Mouse (Mus musculus): ENCODE measurements around the gene Pogz. TPM values are rescaled to one million over a fixed set of nuclear protein-coding genes. Genes with fewer than 3 reads are reported as not detected.

Gene Pogz
- polyA plus RNA-seq, 1 experiment from 2014 or later: 11.8 TPM

- Histone ChIP-seq H3K27me3 (ENCODE audit: insufficient read depth, poor library complexity, severe bottlenecking) (no peaks in the 10 kb centered on the region), H3K4me1 (peaks cover 17% of the 10 kb centered on the region), H3K27ac (peak overlapping the region; percentile 99), H3K36me3 (no peaks in the 10 kb centered on the region), H3K9me3 (no peaks in the 10 kb centered on the region), H3K4me3 (peak overlapping the region; percentile 82)
- WGBS: 6% methylated on average over 62 of the region's 62 CpGs
- DNase-seq (ENCODE audit: low spot score): peak; percentile 84
These were observed 661 bp downstream of the Pogz start for GRCm38 (mm10) chr3:94837959-94838496.

GRCm38 (mm10) chr3:94838631-94839030 lies 1.3 kb downstream of the Pogz start:
- no peak for DNase-seq (ENCODE audit: low spot score)
- Histone ChIP-seq H3K4me3 (peak overlapping the region; percentile 82), H3K36me3 (no peaks in the 10 kb centered on the region), H3K9me3 (no peaks in the 10 kb centered on the region), H3K4me1 (peaks cover 17% of the 10 kb centered on the region), H3K27me3 (ENCODE audit: insufficient read depth, poor library complexity, severe bottlenecking) (no peaks in the 10 kb centered on the region), H3K27ac (peak overlapping the region; percentile 99)
- WGBS: 27% methylated on average over 9 of the region's 9 CpGs

DNA sequence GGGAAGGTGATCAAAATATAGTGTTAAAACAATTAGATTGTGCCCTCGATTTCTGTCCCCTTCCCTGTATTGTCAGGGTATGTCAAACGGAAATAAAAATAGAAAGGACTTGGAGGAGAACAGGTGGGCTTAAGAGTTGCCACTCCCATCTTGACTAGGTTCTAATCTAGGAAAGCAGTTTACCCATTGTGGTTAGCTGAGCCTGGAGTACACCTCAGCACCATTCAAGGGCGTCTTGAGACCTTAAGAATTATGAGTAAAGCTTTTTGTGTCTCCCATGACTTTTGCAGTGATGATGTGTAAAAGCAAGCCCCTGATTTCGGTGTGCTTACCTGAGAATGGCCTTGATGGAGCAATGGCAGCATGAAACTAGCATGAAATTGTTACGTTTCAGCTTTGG lies 1.7 kb downstream of the Pogz start:
- Histone ChIP-seq H3K9me3 (no peaks in the 10 kb centered on the region), H3K36me3 (no peaks in the 10 kb centered on the region), H3K4me3 (peak overlapping the region; percentile 82; the same call in 1 of the 2 replicates), H3K27me3 (ENCODE audit: insufficient read depth, poor library complexity, severe bottlenecking) (no peaks in the 10 kb centered on the region), H3K4me1 (peaks cover 17% of the 10 kb centered on the region), H3K27ac (no peak overlapping the region)
- no peak for DNase-seq (ENCODE audit: low spot score)
- WGBS: 73% methylated on average over 5 of the region's 5 CpGs

- H3K9me3 ChIP-seq: no peaks in the 10 kb centered on the region
- H3K27me3 ChIP-seq (ENCODE audit: insufficient read depth, poor library complexity, severe bottlenecking): no peaks in the 10 kb centered on the region
- H3K4me1 ChIP-seq: peaks cover 15% of the 10 kb centered on the region; the same call in 1 of the 2 replicates
- no peaks in the 10 kb centered on the region for H3K36me3 ChIP-seq
- WGBS: 86% methylated on average over 2 of the region's 2 CpGs
- no peak overlapping the region for H3K27ac ChIP-seq
- no peak for DNase-seq (ENCODE audit: low spot score)
- no peak overlapping the region for H3K4me3 ChIP-seq
These were observed 10.0 kb downstream of the Pogz start for GRCm38 (mm10) chr3:94847382-94847781.

GRCm38 (mm10) chr3:94849338-94849737 lies 12.0 kb downstream of the Pogz start:
- no peaks in the 10 kb centered on the region for H3K27me3 ChIP-seq (ENCODE audit: insufficient read depth, poor library complexity, severe bottlenecking)
- H3K4me3 ChIP-seq: no peak overlapping the region
- no peak for DNase-seq (ENCODE audit: low spot score)
- WGBS: 18% methylated on average over 1 of the region's 1 CpGs
- peaks cover 6% of the 10 kb centered on the region for H3K36me3 ChIP-seq
- no peaks in the 10 kb centered on the region for H3K9me3 ChIP-seq
- H3K27ac ChIP-seq: no peak overlapping the region
- peaks cover 19% of the 10 kb centered on the region; the same call in 1 of the 2 replicates for H3K4me1 ChIP-seq

DNA sequence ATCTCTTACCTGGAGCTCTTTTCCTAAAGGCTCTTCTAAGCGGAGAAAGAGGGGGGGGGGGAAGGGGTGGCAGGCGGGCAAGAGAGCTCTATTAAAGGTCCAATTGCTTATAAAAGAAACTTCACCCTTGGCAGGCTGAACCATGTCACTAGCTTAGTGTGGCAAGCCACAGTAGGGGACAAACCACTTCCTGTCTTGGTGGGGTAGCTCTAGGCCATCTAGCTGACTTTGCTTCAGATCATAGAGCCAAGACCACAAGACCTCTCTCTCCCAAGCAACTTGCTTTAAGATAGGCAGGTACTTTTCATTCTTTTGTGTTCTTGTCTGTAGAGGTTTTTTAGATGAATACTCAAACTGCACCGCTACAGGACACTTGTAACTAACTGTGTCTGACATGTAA lies 14.4 kb downstream of the Pogz start:
- Histone ChIP-seq H3K27ac (no peak overlapping the region), H3K4me1 (peaks cover 11% of the 10 kb centered on the region; the same call in 1 of the 2 replicates), H3K36me3 (peaks cover 30% of the 10 kb centered on the region), H3K9me3 (no peaks in the 10 kb centered on the region), H3K27me3 (ENCODE audit: insufficient read depth, poor library complexity, severe bottlenecking) (no peaks in the 10 kb centered on the region), H3K4me3 (no peak overlapping the region)
- 59% methylated on average over 3 of the region's 3 CpGs for WGBS
- no peak for DNase-seq (ENCODE audit: low spot score)

- Histone ChIP-seq H3K27me3 (ENCODE audit: insufficient read depth, poor library complexity, severe bottlenecking) (no peaks in the 10 kb centered on the region), H3K27ac (no peak overlapping the region), H3K36me3 (peaks cover 35% of the 10 kb centered on the region), H3K9me3 (no peaks in the 10 kb centered on the region), H3K4me3 (no peak overlapping the region), H3K4me1 (peaks cover 11% of the 10 kb centered on the region; the same call in 1 of the 2 replicates)
- no peak for DNase-seq (ENCODE audit: low spot score)
- 90% methylated on average over 3 of the region's 3 CpGs for WGBS
These were observed 14.8 kb downstream of the Pogz start for GRCm38 (mm10) chr3:94852215-94852614.

DNA sequence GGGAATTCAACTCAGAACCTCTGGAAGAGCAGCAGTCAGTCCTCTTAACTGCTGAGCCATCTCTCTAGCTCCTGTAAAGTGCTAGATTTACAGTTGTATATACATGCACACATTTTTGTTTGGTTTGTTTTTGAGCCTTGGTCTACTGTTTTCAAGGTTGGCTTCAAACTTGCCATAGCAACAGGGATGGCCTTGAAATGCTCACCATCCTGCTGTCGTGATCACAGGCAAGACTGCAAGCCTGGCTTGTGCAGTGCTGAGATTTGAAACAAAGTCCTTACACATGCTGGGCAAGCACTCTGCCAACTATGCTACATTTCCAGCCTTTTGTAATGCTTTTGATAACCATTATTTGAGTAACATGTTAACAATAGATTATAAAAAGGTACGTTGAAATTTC lies 22.1 kb downstream of the Pogz start:
- H3K27ac ChIP-seq: no peak overlapping the region
- peaks cover 90% of the 10 kb centered on the region for H3K36me3 ChIP-seq
- no peaks in the 10 kb centered on the region for H3K9me3 ChIP-seq
- DNase-seq (ENCODE audit: low spot score): no peak
- H3K4me3 ChIP-seq: no peak overlapping the region
- no peaks in the 10 kb centered on the region for H3K27me3 ChIP-seq (ENCODE audit: insufficient read depth, poor library complexity, severe bottlenecking)
- H3K4me1 ChIP-seq: no peaks in the 10 kb centered on the region
- 89% methylated on average over 2 of the region's 2 CpGs for WGBS

- H3K4me1 ChIP-seq: no peaks in the 10 kb centered on the region
- H3K4me3 ChIP-seq: no peak overlapping the region
- no peak for DNase-seq (ENCODE audit: low spot score)
- peaks cover 90% of the 10 kb centered on the region for H3K36me3 ChIP-seq
- H3K27me3 ChIP-seq (ENCODE audit: insufficient read depth, poor library complexity, severe bottlenecking): no peaks in the 10 kb centered on the region
- 91% methylated on average over 3 of the region's 3 CpGs for WGBS
- H3K9me3 ChIP-seq: no peaks in the 10 kb centered on the region
- no peak overlapping the region for H3K27ac ChIP-seq
These were observed 31.6 kb downstream of the Pogz start for GRCm38 (mm10) chr3:94869011-94869410.

DNA sequence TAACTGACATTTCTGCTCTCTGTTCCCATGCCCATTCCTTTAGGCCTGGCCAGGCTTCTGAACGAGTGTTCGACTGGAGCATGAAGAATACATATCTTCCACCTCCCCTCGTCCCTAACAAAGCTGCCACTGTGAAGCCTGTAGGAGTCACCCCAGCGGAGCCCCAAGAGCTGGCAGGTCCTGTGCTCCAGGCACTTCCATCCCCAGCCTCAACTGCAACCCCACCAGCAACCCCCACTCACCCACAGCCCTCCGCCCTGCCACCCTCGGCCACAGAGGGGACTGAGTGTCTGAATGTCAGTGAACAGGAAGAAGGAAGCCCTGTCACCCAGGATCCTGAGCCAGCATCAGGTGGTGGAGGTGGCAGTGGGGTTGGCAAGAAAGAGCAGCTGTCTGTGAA lies 41.3 kb downstream of the Pogz start:
- Histone ChIP-seq H3K4me1 (0 out of 2 replicates have a peak, but pooled peaks cover 3% of the 10 kb centered on the region), H3K9me3 (no peaks in the 10 kb centered on the region), H3K27me3 (ENCODE audit: insufficient read depth, poor library complexity, severe bottlenecking) (no peaks in the 10 kb centered on the region), H3K27ac (no peak overlapping the region), H3K36me3 (peaks cover 95% of the 10 kb centered on the region), H3K4me3 (no peak overlapping the region)
- DNase-seq (ENCODE audit: low spot score): no peak
- 92% methylated on average over 6 of the region's 6 CpGs for WGBS

DNA sequence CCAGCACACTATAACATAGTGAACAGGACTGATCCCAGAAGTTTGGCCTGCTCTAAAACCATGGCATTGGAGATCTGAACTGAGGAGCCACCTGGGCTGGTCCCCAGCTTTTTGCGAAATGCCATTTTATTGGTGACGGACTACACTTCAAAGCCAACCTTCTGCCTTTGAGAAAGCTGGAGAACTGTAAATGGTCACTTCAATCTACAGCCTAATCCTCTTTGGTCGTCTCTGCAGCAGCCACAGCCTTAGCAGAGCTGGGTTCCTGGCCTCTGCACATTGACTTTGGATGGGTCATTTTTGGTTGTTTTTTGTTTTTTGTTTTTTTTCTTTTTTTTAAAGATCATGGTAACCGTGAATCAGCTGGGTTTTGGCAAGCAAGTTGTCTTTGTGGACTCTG lies 44.5 kb downstream of the Pogz start:
- H3K4me1 ChIP-seq: peaks cover 14% of the 10 kb centered on the region
- no peak overlapping the region for H3K27ac ChIP-seq
- peaks cover 80% of the 10 kb centered on the region for H3K36me3 ChIP-seq
- no peak for DNase-seq (ENCODE audit: low spot score)
- WGBS: 71% methylated on average over 4 of the region's 4 CpGs
- no peaks in the 10 kb centered on the region for H3K9me3 ChIP-seq
- no peaks in the 10 kb centered on the region for H3K27me3 ChIP-seq (ENCODE audit: insufficient read depth, poor library complexity, severe bottlenecking)
- no peak overlapping the region for H3K4me3 ChIP-seq

DNA sequence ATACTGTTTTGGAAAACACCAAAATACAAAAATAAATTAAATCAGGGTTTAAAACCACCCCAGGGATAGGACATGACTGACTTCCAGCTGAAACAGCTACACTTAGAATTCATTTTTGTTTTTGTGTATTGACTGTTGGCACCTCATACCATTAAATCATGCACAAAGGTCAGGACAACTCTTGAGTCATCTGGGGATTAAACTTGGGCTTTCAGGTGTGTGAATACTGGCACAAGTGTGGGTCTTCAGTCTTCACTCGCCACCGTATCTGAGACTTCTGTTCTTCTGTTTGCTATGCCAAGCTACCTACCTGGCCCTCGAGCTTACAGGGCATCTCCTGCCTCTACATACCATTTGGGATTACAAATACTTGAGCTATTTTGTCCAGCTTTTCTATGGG lies 45.2 kb downstream of the Pogz start:
- H3K4me3 ChIP-seq: no peak overlapping the region
- H3K4me1 ChIP-seq: peaks cover 20% of the 10 kb centered on the region
- 82% methylated on average over 3 of the region's 3 CpGs for WGBS
- H3K9me3 ChIP-seq: no peaks in the 10 kb centered on the region
- no peaks in the 10 kb centered on the region for H3K27me3 ChIP-seq (ENCODE audit: insufficient read depth, poor library complexity, severe bottlenecking)
- DNase-seq (ENCODE audit: low spot score): no peak
- H3K27ac ChIP-seq: no peak overlapping the region
- peaks cover 72% of the 10 kb centered on the region for H3K36me3 ChIP-seq

DNA sequence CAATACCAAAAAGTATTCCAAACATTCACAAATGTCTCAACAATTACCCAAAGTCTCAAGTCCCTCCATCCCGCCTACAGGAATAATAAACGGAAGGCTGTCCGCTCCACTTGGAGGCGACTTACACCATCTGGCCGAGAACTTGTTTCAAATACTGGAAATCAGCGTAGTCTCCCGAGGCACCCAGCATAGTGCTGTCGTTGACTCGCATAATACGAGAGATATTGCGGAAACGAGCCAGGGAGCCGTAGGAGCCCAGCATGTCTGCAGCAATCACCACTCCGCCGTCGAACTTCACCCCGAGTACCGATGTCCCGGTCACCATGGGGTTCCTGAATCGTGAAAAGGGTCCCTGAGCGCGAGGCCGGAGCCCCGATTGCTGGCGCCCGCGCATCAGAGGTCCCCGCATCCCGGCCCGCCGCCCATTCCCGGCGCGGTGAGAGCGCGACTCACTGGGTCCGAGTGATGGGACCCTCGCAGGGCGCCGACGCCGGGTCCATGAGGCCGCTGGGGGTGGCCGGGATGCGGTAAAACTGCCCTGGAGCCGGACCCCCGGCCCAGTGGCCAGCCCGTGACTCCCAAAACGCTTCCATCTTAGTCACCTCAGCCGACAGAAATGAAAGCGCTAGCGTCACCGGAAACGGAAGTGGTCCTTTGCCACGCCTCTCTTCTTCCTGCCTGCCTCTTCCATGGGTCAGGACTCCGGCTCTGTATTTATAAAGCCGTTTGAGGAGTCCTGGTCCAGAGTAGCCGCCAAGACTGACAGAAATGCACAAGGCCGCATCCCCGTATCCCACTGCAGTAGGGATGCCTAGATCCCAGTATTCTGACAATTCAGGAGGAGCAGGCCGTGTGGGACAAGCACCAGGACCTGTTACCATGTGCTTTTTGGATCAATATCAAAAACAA lies 49.2 kb downstream of the Pogz start, which contains the start of gene Psmb4:
Gene Psmb4, minus strand, starts transcription at position 646 of the 909 bp plus-strand sequence.
- Histone ChIP-seq H3K27ac (peak within 1 kb of the TSS; percentile 91), H3K36me3 (peaks cover 34% of the 10 kb centered on the region), H3K4me1 (peaks cover 17% of the 10 kb centered on the region), H3K4me3 (peak within 1 kb of the TSS; percentile 91), H3K27me3 (ENCODE audit: insufficient read depth, poor library complexity, severe bottlenecking) (no peaks in the 10 kb centered on the region), H3K9me3 (no peaks in the 10 kb centered on the region)
- peak; percentile 96 for DNase-seq (ENCODE audit: low spot score)
- 1% methylated on average over 61 of the region's 61 CpGs for WGBS

All from heart, embryonic 10.5 days (tissue).